Mouse (Mus musculus): ENCODE data around the gene Disp1. TPM values are rescaled to one million over a fixed set of nuclear protein-coding genes. Genes with fewer than 3 reads are reported as not detected.

Gene Disp1
- polyA plus RNA-seq, 1 experiment from 2014 or later, result 10.8 TPM

- H3K4me2 ChIP-seq, result no peak overlapping the region
- no peak overlapping the region for H3K9ac ChIP-seq
- 84% methylated on average over 7 of the region's 7 CpGs for WGBS
- no peaks in the 10 kb centered on the region for H3K36me3 ChIP-seq (replicated peaks)
- H3K4me1 ChIP-seq, result no peaks in the 10 kb centered on the region; the same call in 1 of the 2 replicates
- no peak overlapping the region for H3K27ac ChIP-seq
- H3K4me3 ChIP-seq (replicated peaks), result no peak overlapping the region
- no peaks in the 10 kb centered on the region; the same call in 1 of the 2 replicates for H3K27me3 ChIP-seq
- ATAC-seq (ENCODE audit: low FRiP score), result no peak
- H3K9me3 ChIP-seq, result no peaks in the 10 kb centered on the region
Observed at GRCm38 (mm10) chr1:183232985-183233678, 11.8 kb upstream of the Disp1 start.

- no peak overlapping the region for H3K27ac ChIP-seq
- 88% methylated on average over 7 of the region's 7 CpGs for WGBS
- no peaks in the 10 kb centered on the region; the same call in 1 of the 2 replicates for H3K4me1 ChIP-seq
- H3K4me2 ChIP-seq, result no peak overlapping the region
- no peaks in the 10 kb centered on the region for H3K9me3 ChIP-seq
- H3K27me3 ChIP-seq, result peaks cover 4% of the 10 kb centered on the region
- no peak overlapping the region for H3K4me3 ChIP-seq (replicated peaks)
- no peak for ATAC-seq (ENCODE audit: low FRiP score)
- no peak overlapping the region for H3K9ac ChIP-seq
- H3K36me3 ChIP-seq (replicated peaks), result no peaks in the 10 kb centered on the region
Observed at GRCm38 (mm10) chr1:183227469-183227868, 6.1 kb upstream of the Disp1 start.

DNA sequence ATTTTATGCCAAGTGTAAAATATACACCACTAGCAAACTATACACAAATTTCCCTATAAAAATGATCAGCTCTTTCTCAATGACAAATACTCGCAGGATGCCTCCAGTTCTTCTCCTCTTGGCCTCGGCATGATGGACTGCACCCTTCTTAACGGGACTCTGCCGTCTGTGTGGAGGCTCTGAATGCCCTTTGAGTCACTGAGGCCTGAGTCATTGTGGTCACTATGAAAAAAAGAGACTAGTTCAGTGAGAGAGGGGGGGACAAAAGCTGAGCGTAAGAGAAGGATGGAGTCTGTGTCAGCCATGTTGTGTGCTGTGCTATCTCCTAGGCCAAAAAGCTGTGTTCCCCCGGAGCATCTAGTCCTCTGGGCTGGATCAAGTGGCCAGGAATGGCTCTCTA, 2.3 kb downstream of the Disp1 start:
- Histone ChIP-seq H3K9ac (no peak overlapping the region), H3K27me3 (no peaks in the 10 kb centered on the region), H3K4me1 (peaks cover 15% of the 10 kb centered on the region), H3K27ac (no peak overlapping the region), H3K36me3 (replicated peaks) (no peaks in the 10 kb centered on the region), H3K9me3 (no peaks in the 10 kb centered on the region), H3K4me2 (no peak overlapping the region), H3K4me3 (replicated peaks) (no peak overlapping the region)
- no peak for ATAC-seq (ENCODE audit: low FRiP score)
- 90% methylated on average over 6 of the region's 6 CpGs for WGBS

GRCm38 (mm10) chr1:183216691-183217090, 4.6 kb downstream of the Disp1 start:
- no peaks in the 10 kb centered on the region for H3K27me3 ChIP-seq
- 0 out of 2 replicates have a peak, but pooled peaks cover 2% of the 10 kb centered on the region for H3K36me3 ChIP-seq (replicated peaks)
- H3K4me2 ChIP-seq, result no peak overlapping the region
- H3K9ac ChIP-seq, result no peak overlapping the region
- 93% methylated on average over 4 of the region's 4 CpGs for WGBS
- peaks cover 16% of the 10 kb centered on the region for H3K4me1 ChIP-seq
- H3K27ac ChIP-seq, result no peak overlapping the region
- no peak for ATAC-seq (ENCODE audit: low FRiP score)
- H3K9me3 ChIP-seq, result no peaks in the 10 kb centered on the region
- H3K4me3 ChIP-seq (replicated peaks), result no peak overlapping the region

- no peak for ATAC-seq (ENCODE audit: low FRiP score)
- no peak overlapping the region for H3K27ac ChIP-seq
- H3K9me3 ChIP-seq, result no peaks in the 10 kb centered on the region
- no peaks in the 10 kb centered on the region for H3K27me3 ChIP-seq
- H3K36me3 ChIP-seq (replicated peaks), result 0 out of 2 replicates have a peak, but pooled peaks cover 2% of the 10 kb centered on the region
- H3K4me1 ChIP-seq, result peaks cover 14% of the 10 kb centered on the region
- no peak overlapping the region for H3K4me2 ChIP-seq
- no peak overlapping the region for H3K4me3 ChIP-seq (replicated peaks)
- WGBS, result 89% methylated on average over 6 of the region's 6 CpGs
- H3K9ac ChIP-seq, result no peak overlapping the region
Observed at GRCm38 (mm10) chr1:183215706-183216105, 5.6 kb downstream of the Disp1 start.

DNA sequence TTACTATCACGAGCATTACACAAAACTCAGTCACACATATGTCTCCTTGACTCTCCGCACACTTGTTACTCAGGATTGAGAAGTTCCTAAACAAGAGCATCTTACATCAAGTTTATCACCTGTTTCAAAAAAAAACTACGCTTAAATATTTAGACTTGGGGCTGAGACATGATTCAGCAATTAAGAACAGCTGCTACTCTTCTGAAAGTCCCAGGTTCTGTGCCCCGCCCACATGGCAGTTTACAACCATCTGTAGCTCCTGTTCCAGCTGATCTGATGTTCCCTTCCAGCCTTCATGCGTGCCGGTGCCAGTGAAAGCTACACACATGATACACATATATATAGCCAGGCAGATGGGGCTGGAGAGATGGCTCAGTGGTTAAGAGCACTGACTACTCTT, 7.5 kb downstream of the Disp1 start:
- Histone ChIP-seq H3K4me3 (replicated peaks) (no peak overlapping the region), H3K36me3 (replicated peaks) (0 out of 2 replicates have a peak, but pooled peaks cover 2% of the 10 kb centered on the region), H3K4me1 (peaks cover 3% of the 10 kb centered on the region; the same call in 1 of the 2 replicates), H3K9me3 (no peaks in the 10 kb centered on the region), H3K4me2 (no peak overlapping the region), H3K9ac (no peak overlapping the region), H3K27ac (no peak overlapping the region), H3K27me3 (no peaks in the 10 kb centered on the region)
- WGBS, result 89% methylated on average over 6 of the region's 6 CpGs
- ATAC-seq (ENCODE audit: low FRiP score), result no peak

GRCm38 (mm10) chr1:183212757-183213211, 8.5 kb downstream of the Disp1 start:
- Histone ChIP-seq H3K9ac (no peak overlapping the region), H3K27ac (no peak overlapping the region), H3K4me1 (peaks cover 3% of the 10 kb centered on the region; the same call in 1 of the 2 replicates), H3K36me3 (replicated peaks) (0 out of 2 replicates have a peak, but pooled peaks cover 2% of the 10 kb centered on the region), H3K9me3 (no peaks in the 10 kb centered on the region), H3K4me2 (no peak overlapping the region), H3K4me3 (replicated peaks) (no peak overlapping the region), H3K27me3 (no peaks in the 10 kb centered on the region)
- WGBS, result 82% methylated on average over 6 of the region's 6 CpGs
- ATAC-seq (ENCODE audit: low FRiP score), result no peak

GRCm38 (mm10) chr1:183210115-183210514, 11.2 kb downstream of the Disp1 start:
- no peak overlapping the region for H3K4me2 ChIP-seq
- H3K4me1 ChIP-seq, result peaks cover 3% of the 10 kb centered on the region; the same call in 1 of the 2 replicates
- no peaks in the 10 kb centered on the region for H3K9me3 ChIP-seq
- H3K36me3 ChIP-seq (replicated peaks), result 0 out of 2 replicates have a peak, but pooled peaks cover 2% of the 10 kb centered on the region
- no peak overlapping the region for H3K9ac ChIP-seq
- 89% methylated on average over 8 of the region's 8 CpGs for WGBS
- H3K27me3 ChIP-seq, result no peaks in the 10 kb centered on the region
- ATAC-seq (ENCODE audit: low FRiP score), result no peak
- no peak overlapping the region for H3K4me3 ChIP-seq (replicated peaks)
- no peak overlapping the region for H3K27ac ChIP-seq

DNA sequence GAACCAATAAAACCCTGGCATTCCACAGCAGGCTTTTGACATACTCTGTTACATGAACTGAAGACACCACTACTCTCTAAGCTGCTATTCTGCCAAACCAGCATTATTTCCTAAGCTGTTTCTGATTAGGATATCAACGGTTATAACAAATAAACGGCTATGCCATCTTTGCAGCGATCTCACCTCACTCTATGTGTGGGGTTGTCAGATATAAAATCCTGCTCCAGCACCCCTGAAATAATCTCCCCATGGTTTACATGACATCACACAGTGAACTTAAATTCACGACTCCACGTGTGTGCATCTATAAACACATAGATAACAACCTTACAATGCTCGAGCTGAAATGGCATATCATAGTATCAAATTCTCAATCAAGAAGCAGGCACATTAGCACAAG, 13.7 kb downstream of the Disp1 start:
- no peak overlapping the region for H3K4me3 ChIP-seq (replicated peaks)
- 88% methylated on average over 6 of the region's 6 CpGs for WGBS
- no peak overlapping the region for H3K9ac ChIP-seq
- no peaks in the 10 kb centered on the region for H3K27me3 ChIP-seq
- no peak overlapping the region for H3K4me2 ChIP-seq
- no peaks in the 10 kb centered on the region for H3K9me3 ChIP-seq
- ATAC-seq (ENCODE audit: low FRiP score), result no peak
- no peaks in the 10 kb centered on the region for H3K36me3 ChIP-seq (replicated peaks)
- H3K27ac ChIP-seq, result no peak overlapping the region
- peaks cover 3% of the 10 kb centered on the region; the same call in 1 of the 2 replicates for H3K4me1 ChIP-seq

DNA sequence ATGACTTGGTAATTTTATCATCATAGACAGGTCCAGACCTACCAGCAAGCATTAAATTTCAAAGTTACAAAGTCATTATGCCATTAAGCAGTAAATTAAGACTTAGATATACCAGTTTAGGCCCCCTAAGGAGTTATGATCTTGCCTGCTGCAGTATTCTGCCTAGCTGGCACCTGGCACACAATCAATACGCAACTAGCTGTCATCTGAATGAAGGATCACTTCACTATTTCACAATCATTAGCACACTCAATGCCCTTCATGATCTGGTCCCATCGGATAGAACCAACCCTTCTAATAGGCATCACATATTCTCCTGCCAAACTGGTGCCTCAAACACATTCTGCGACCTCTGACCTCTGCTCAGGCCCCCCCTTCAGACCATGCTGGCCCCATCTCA, 14.2 kb downstream of the Disp1 start:
- H3K36me3 ChIP-seq (replicated peaks), result no peaks in the 10 kb centered on the region
- 94% methylated on average over 3 of the region's 3 CpGs for WGBS
- no peak overlapping the region for H3K27ac ChIP-seq
- no peak for ATAC-seq (ENCODE audit: low FRiP score)
- H3K4me3 ChIP-seq (replicated peaks), result no peak overlapping the region
- peaks cover 3% of the 10 kb centered on the region; the same call in 1 of the 2 replicates for H3K4me1 ChIP-seq
- H3K27me3 ChIP-seq, result no peaks in the 10 kb centered on the region
- no peak overlapping the region for H3K4me2 ChIP-seq
- no peak overlapping the region for H3K9ac ChIP-seq
- no peaks in the 10 kb centered on the region for H3K9me3 ChIP-seq

DNA sequence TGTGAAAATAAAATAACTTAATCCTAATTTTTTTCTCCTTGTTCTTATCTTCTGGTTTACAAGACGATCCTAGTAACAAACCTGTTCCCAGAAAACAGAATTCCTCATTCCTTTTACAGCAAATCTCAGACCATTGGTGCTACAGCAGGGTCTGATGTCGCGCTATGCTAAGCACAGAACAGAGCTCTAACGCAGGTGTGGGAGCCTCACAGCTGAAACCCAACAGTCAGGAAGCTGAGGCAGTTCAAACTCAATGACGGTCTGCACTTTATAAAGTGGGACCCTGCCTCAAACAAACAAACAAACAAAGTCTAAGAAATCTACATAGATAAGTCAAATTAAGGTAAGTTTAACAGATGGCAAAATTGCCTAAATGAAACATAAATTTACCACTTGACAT, 20.4 kb downstream of the Disp1 start:
- Histone ChIP-seq H3K27ac (no peak overlapping the region), H3K9me3 (no peaks in the 10 kb centered on the region), H3K9ac (no peak overlapping the region), H3K4me3 (replicated peaks) (no peak overlapping the region), H3K36me3 (replicated peaks) (no peaks in the 10 kb centered on the region), H3K27me3 (no peaks in the 10 kb centered on the region), H3K4me1 (no peaks in the 10 kb centered on the region; the same call in 1 of the 2 replicates), H3K4me2 (no peak overlapping the region)
- no peak for ATAC-seq (ENCODE audit: low FRiP score)
- 94% methylated on average over 5 of the region's 5 CpGs for WGBS

- 85% methylated on average over 18 of the region's 18 CpGs for WGBS
- Histone ChIP-seq H3K4me3 (replicated peaks) (no peak overlapping the region), H3K4me1 (peaks cover 11% of the 10 kb centered on the region), H3K9ac (no peak overlapping the region), H3K36me3 (replicated peaks) (no peaks in the 10 kb centered on the region), H3K9me3 (no peaks in the 10 kb centered on the region), H3K27me3 (no peaks in the 10 kb centered on the region), H3K4me2 (no peak overlapping the region), H3K27ac (no peak overlapping the region)
- ATAC-seq (ENCODE audit: low FRiP score), result no peak
Observed at GRCm38 (mm10) chr1:183194763-183195162, 26.6 kb downstream of the Disp1 start.

DNA sequence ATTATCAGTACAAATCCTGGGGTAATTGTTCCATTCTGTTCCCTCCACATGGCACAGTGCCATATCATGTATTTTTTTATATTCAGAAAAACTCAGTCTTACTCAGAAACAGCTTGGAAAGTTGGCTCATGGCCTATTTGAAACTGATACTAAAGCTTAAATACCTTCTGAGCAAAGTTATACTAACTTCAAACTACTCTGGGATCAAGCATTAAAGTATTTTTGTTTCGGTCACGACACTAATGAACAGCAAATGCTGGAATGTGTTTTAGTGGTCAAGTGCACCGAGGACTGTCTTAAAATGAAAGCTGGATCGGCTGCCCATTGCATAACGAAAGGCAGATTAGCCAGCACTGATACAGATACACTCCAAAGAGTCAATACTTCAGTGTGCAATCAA, 27.2 kb downstream of the Disp1 start:
- ATAC-seq (ENCODE audit: low FRiP score), result no peak
- Histone ChIP-seq H3K4me2 (no peak overlapping the region), H3K27ac (no peak overlapping the region), H3K27me3 (no peaks in the 10 kb centered on the region), H3K36me3 (replicated peaks) (no peaks in the 10 kb centered on the region), H3K4me1 (peaks cover 17% of the 10 kb centered on the region), H3K9me3 (no peaks in the 10 kb centered on the region), H3K9ac (no peak overlapping the region), H3K4me3 (replicated peaks) (no peak overlapping the region)
- WGBS, result 50% methylated on average over 5 of the region's 5 CpGs
